Mouse (Mus musculus): ENCODE measurements at regions not wholly inside any gene's neighbourhood (a gene's known extent, or its start where the extent isn't known, plus 50 kb on each side); places are given as distances from the start of the nearest gene placed in this dataset.

- H3K4me3 ChIP-seq (ENCODE audit: low read depth, low read length) = no peak overlapping the region
- DNase-seq = no peak
- WGBS = 78% methylated on average over 1 of the region's 1 CpGs
Measured at GRCm38 (mm10) chr8:103138136-103138535, 352.7 kb upstream of the Cdh11 start.

DNA sequence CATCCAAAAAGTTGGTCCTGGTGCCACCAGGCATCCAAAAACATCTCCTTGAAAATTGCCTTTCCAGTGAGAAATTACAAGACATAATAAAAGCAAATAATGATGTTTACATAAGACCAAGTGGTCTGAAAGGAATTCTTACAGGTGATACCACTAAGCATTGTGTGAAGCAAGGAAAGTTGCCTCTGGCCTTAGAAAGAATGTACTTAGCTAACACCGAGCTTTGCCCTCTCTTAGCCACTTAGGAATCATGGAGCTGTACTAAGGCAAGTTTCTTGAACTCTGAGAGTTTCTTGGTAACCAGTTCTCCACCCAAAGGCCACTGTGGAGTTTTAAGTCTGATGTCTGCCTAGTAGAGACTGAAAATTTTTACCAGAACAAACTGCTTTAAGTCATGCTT is 359.4 kb upstream of the Cdh11 start:
- H3K4me1 ChIP-seq (ENCODE audit: insufficient read depth) = no peaks in the 10 kb centered on the region
- H3K4me3 ChIP-seq (ENCODE audit: low read depth, low read length) = no peak overlapping the region
- no peaks in the 10 kb centered on the region for H3K9me3 ChIP-seq (ENCODE audit: low read depth, low read length)
- H3K4me2 ChIP-seq = no peak overlapping the region
- no peak for TF ChIP-seq CTCF (IDR thresholded peaks at IDR 0.05; ENCODE audit: low read depth)
- peak; percentile 70 for ATAC-seq (ENCODE audit: insufficient read depth)
- no peaks in the 10 kb centered on the region for H3K27me3 ChIP-seq (ENCODE audit: insufficient read depth, low read length)
- H3K36me3 ChIP-seq (ENCODE audit: insufficient read depth) = no peaks in the 10 kb centered on the region
- WGBS = 67% methylated on average over 1 of the region's 1 CpGs
- no peak overlapping the region for H3K9ac ChIP-seq
- DNase-seq = peak; percentile 15
- H3K27ac ChIP-seq (ENCODE audit: low read depth) = no peak overlapping the region

More at GRCm38 (mm10) chr8:103138136-103138535, 352.7 kb upstream of the Cdh11 start:
- Histone ChIP-seq H3K9me3 (ENCODE audit: low read depth, low read length) (no peaks in the 10 kb centered on the region), H3K27me3 (ENCODE audit: insufficient read depth, low read length) (no peaks in the 10 kb centered on the region), H3K4me2 (no peak overlapping the region), H3K9ac (no peak overlapping the region), H3K4me1 (ENCODE audit: insufficient read depth) (no peaks in the 10 kb centered on the region), H3K27ac (ENCODE audit: low read depth) (no peak overlapping the region), H3K36me3 (ENCODE audit: insufficient read depth) (no peaks in the 10 kb centered on the region)
- TF ChIP-seq CTCF (IDR thresholded peaks at IDR 0.05; ENCODE audit: low read depth) = no peak
- no peak for ATAC-seq (ENCODE audit: insufficient read depth)

DNA sequence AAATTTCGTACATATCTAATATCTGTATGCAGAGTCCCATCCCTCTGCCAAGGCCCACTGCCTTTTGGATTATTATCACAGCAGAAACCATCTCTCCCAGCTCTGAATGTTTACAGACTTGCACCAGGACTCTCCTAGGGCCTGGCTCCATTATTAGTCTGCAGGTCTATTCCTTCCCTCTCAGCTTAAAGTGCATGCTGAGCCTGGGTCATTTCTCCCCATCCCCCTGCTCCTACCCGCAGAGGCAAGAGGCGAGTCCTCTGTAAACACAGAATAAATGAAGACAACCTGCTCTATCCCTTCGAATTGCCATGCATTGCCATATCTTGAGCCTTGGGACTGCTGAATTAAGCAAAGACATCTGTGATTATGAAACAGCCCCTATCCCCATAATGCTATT is 362.6 kb upstream of the Cdh11 start:
- no peaks in the 10 kb centered on the region for H3K36me3 ChIP-seq (ENCODE audit: insufficient read depth)
- 56% methylated on average over 4 of the region's 4 CpGs for WGBS
- H3K4me1 ChIP-seq (ENCODE audit: insufficient read depth) = no peaks in the 10 kb centered on the region
- no peak overlapping the region for H3K9ac ChIP-seq
- no peak overlapping the region for H3K4me3 ChIP-seq (ENCODE audit: low read depth, low read length)
- no peak for TF ChIP-seq CTCF (IDR thresholded peaks at IDR 0.05; ENCODE audit: low read depth)
- no peak for DNase-seq
- H3K27me3 ChIP-seq (ENCODE audit: insufficient read depth, low read length) = no peaks in the 10 kb centered on the region
- ATAC-seq (ENCODE audit: insufficient read depth) = no peak
- no peak overlapping the region for H3K4me2 ChIP-seq
- no peaks in the 10 kb centered on the region for H3K9me3 ChIP-seq (ENCODE audit: low read depth, low read length)
- H3K27ac ChIP-seq (ENCODE audit: low read depth) = no peak overlapping the region

DNA sequence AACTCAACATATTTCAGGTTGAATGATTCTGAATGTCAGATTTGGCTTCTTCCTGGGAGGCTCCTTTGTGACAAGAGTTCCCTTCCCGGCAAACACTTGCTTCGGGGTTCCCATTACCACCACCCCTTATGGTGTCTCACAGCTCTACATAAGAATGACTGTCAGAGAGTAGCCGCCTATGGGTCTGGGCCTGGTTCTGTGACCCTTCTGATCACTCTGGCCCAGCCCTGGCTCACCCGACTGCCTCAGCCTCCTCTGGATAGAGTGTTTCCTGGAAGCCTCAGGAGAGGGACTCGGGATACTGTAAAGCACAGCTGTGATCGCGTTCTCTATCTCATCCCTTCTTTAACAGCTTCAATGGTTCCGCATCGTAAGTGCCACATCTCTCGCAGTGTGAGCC is 363.0 kb upstream of the Cdh11 start:
- Histone ChIP-seq H3K27ac (ENCODE audit: low read depth) (no peak overlapping the region), H3K4me2 (no peak overlapping the region), H3K36me3 (ENCODE audit: insufficient read depth) (no peaks in the 10 kb centered on the region), H3K9ac (no peak overlapping the region), H3K4me1 (ENCODE audit: insufficient read depth) (no peaks in the 10 kb centered on the region), H3K9me3 (ENCODE audit: low read depth, low read length) (no peaks in the 10 kb centered on the region), H3K27me3 (ENCODE audit: insufficient read depth, low read length) (no peaks in the 10 kb centered on the region), H3K4me3 (ENCODE audit: low read depth, low read length) (no peak overlapping the region)
- DNase-seq (no peak), ATAC-seq (ENCODE audit: insufficient read depth) (no peak)
- WGBS = 75% methylated on average over 10 of the region's 10 CpGs
- no peak for TF ChIP-seq CTCF (IDR thresholded peaks at IDR 0.05; ENCODE audit: low read depth)

DNA sequence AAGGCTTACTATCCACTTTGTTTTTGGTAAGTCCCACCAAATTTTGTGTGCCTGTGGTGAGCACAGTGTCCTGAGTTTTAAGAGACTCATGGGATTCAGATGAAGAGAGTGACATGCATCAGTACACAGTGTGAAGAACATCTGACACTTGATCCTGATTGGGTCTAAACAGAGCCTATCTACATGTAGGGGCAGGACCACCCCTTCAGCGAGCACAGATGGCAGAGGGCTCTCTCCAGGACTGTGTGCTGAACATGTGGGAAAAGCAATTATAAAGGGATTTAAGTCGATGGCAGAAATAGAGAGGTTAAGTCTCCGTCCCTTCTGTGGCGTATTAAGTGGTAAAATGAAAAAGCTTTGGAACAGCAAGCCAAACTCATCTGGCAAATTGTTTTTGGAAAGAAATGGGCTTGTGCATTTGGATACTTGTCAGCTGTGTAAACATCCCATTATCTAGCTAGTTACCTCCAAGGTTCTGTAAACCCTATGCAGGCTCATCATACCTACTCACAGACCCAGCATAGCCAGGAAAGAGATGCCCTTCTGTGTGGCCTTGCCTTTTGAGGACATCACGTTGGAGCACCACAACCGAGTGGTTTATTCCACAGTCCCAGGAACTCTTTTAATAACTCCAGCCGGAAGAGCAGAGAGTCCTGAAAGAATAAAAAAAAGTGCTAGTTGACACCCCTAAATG is 381.3 kb upstream of the Cdh11 start:
- H3K9me3 ChIP-seq (ENCODE audit: low read depth, low read length) = no peaks in the 10 kb centered on the region
- H3K4me1 ChIP-seq (ENCODE audit: insufficient read depth) = no peaks in the 10 kb centered on the region
- no peak overlapping the region for H3K27ac ChIP-seq (ENCODE audit: low read depth)
- no peaks in the 10 kb centered on the region for H3K27me3 ChIP-seq (ENCODE audit: insufficient read depth, low read length)
- H3K4me3 ChIP-seq (ENCODE audit: low read depth, low read length) = no peak overlapping the region
- TF ChIP-seq CTCF (IDR thresholded peaks at IDR 0.05; ENCODE audit: low read depth) = no peak
- 57% methylated on average over 7 of the region's 7 CpGs for WGBS
- ATAC-seq (ENCODE audit: insufficient read depth) (no peak; the same call in 1 of the 2 replicates), DNase-seq (no peak)
- H3K9ac ChIP-seq = no peak overlapping the region
- no peaks in the 10 kb centered on the region for H3K36me3 ChIP-seq (ENCODE audit: insufficient read depth)
- no peak overlapping the region for H3K4me2 ChIP-seq

DNA sequence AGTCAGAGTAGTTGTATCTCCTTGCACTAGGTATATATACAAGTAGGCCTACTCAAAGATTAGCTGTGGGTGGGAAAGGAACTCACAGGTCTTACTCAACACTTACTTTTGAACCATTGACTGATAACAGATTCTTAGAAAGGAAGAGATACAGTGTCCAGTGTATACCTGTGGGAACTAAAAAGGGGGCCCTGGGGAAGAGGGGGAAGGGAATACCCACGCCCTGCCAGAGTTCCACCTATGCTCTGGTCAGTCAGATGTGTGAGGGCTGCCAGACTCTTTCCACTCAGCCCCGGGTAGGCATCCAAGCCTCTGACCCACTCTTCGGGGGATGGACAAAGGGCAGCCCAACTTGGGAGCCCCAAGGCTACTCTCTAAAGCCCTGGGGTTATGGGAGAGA is 387.9 kb upstream of the Cdh11 start:
- Histone ChIP-seq H3K9me3 (ENCODE audit: low read depth, low read length) (no peaks in the 10 kb centered on the region), H3K27me3 (ENCODE audit: insufficient read depth, low read length) (no peaks in the 10 kb centered on the region), H3K27ac (ENCODE audit: low read depth) (no peak overlapping the region), H3K4me3 (ENCODE audit: low read depth, low read length) (no peak overlapping the region), H3K4me1 (ENCODE audit: insufficient read depth) (no peaks in the 10 kb centered on the region), H3K9ac (no peak overlapping the region), H3K4me2 (no peak overlapping the region), H3K36me3 (ENCODE audit: insufficient read depth) (no peaks in the 10 kb centered on the region)
- no peak for TF ChIP-seq CTCF (IDR thresholded peaks at IDR 0.05; ENCODE audit: low read depth)
- ATAC-seq (ENCODE audit: insufficient read depth) (no peak), DNase-seq (no peak)
- 75% methylated on average over 3 of the region's 3 CpGs for WGBS

- no peaks in the 10 kb centered on the region for H3K4me1 ChIP-seq (ENCODE audit: insufficient read depth)
- no peak overlapping the region for H3K9ac ChIP-seq
- 56% methylated on average over 5 of the region's 5 CpGs for WGBS
- no peak overlapping the region for H3K27ac ChIP-seq (ENCODE audit: low read depth)
- H3K36me3 ChIP-seq (ENCODE audit: insufficient read depth) = no peaks in the 10 kb centered on the region
- no peaks in the 10 kb centered on the region for H3K9me3 ChIP-seq (ENCODE audit: low read depth, low read length)
- peak; percentile 62; the same call in 1 of the 2 replicates for ATAC-seq (ENCODE audit: insufficient read depth)
- H3K4me3 ChIP-seq (ENCODE audit: low read depth, low read length) = no peak overlapping the region
- no peak overlapping the region for H3K4me2 ChIP-seq
- TF ChIP-seq CTCF (IDR thresholded peaks at IDR 0.05; ENCODE audit: low read depth) = no peak
- no peaks in the 10 kb centered on the region for H3K27me3 ChIP-seq (ENCODE audit: insufficient read depth, low read length)
- no peak for DNase-seq
Measured at GRCm38 (mm10) chr8:103173803-103174429, 388.5 kb upstream of the Cdh11 start.
